Mouse (Mus musculus): ENCODE results near the gene Cmtm8. TPM values are rescaled to one million over a fixed set of nuclear protein-coding genes. Genes with fewer than 3 reads are reported as not detected.

Cmtm8 gene
- polyA plus RNA-seq, 1 experiment: 4.2 TPM

DNA sequence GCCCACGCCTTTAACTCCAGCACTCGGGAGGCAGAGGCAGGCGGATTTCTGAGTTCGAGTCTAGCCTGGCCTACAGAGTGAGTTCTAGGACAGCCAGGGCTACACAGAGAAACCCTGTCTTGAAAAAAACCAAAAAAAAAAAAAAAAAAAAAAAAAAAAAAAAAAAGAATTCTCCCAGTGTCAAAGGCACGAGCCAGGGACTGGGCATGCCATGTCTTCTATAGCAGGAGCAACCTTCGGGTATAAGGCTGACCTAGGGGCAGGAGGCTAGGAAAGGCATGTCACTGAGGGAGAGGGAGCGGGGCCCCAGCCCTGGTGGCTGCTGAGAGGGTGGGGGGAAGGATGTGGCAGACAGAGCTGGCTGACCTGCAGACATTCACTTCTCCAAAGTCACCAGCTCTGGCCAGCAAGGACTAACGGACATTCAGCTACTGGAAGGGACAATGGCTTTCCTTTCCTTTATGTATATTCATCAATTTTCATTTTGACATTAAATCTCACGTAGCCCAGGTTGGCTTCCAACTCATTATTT is 50.1 kb downstream of the Cmtm8 start:
- DNase-seq: no peak
- TF ChIP-seq CTCF (IDR thresholded peaks at IDR 0.05; ENCODE audit: borderline replicate concordance, insufficient read depth, low read depth, low read length) (no peak), POLR2A (IDR thresholded peaks at IDR 0.05; ENCODE audit: borderline replicate concordance, insufficient read depth, low read length) (no peak)
- no peaks in the 10 kb centered on the region for H3K27me3 ChIP-seq (ENCODE audit: control insufficient read depth, insufficient read depth, low read length)
- H3K4me3 ChIP-seq (replicated peaks; ENCODE audit: insufficient read depth, low read depth, low read length): no peak overlapping the region
- H3K27ac ChIP-seq (ENCODE audit: insufficient read depth, low read length): no peak overlapping the region
- WGBS: 84% methylated on average over 9 of the region's 9 CpGs
- H3K4me1 ChIP-seq (ENCODE audit: control insufficient read depth, insufficient read depth, low read length): no peaks in the 10 kb centered on the region

DNA sequence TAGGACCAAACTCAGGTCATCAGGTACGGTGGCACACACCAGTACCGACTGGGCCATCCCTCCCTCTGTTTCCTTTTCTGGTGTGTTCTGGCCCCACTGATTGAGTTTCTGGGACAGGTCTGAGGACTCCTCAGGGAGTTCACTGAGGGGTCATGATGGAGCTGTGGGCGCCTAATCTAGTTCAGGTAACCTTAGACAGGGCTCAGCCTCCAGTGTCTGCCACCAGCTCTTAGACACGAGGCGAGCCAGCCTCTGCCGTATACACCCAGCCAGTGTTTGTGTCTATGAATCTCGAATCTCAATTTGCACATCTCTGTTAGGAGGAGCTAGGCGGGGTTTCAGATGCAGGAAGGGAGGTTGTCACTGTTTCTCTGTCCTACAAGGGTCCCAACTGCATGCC is 54.0 kb downstream of the Cmtm8 start:
- Histone ChIP-seq H3K27ac (ENCODE audit: insufficient read depth, low read length) (no peak overlapping the region), H3K27me3 (ENCODE audit: control insufficient read depth, insufficient read depth, low read length) (peaks cover 1% of the 10 kb centered on the region; the same call in 1 of the 2 replicates), H3K4me1 (ENCODE audit: control insufficient read depth, insufficient read depth, low read length) (no peaks in the 10 kb centered on the region), H3K4me3 (replicated peaks; ENCODE audit: insufficient read depth, low read depth, low read length) (no peak overlapping the region)
- TF ChIP-seq CTCF (IDR thresholded peaks at IDR 0.05; ENCODE audit: borderline replicate concordance, insufficient read depth, low read depth, low read length): no peak
- no peak for DNase-seq
- 87% methylated on average over 8 of the region's 8 CpGs for WGBS

DNA sequence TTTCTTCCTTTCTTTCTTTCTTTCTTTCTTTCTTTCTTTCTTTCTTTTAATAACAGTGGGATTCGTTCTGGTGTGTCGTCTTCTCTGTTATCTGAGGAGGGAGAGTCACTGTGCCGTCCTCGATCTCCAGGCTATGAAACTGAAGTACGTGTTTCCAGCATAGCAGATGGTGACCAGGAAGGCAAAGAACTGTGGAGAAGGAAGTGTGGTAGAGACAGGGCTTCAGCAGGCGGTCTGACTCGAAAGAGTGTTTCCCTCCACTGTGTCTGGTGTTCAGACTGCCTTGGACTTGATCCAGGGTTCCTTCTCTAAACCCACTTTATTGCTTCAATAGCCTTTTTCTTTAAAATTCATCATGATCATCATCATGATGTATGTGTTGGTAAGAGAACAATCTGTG is 54.4 kb downstream of the Cmtm8 start:
- TF ChIP-seq POLR2A (IDR thresholded peaks at IDR 0.05; ENCODE audit: borderline replicate concordance, insufficient read depth, low read length) (no peak), CTCF (IDR thresholded peaks at IDR 0.05; ENCODE audit: borderline replicate concordance, insufficient read depth, low read depth, low read length) (no peak)
- peaks cover 1% of the 10 kb centered on the region; the same call in 1 of the 2 replicates for H3K27me3 ChIP-seq (ENCODE audit: control insufficient read depth, insufficient read depth, low read length)
- no peak overlapping the region for H3K4me3 ChIP-seq (replicated peaks; ENCODE audit: insufficient read depth, low read depth, low read length)
- no peaks in the 10 kb centered on the region for H3K4me1 ChIP-seq (ENCODE audit: control insufficient read depth, insufficient read depth, low read length)
- H3K27ac ChIP-seq (ENCODE audit: insufficient read depth, low read length): no peak overlapping the region
- no peak for DNase-seq
- WGBS: 36% methylated on average over 7 of the region's 7 CpGs

DNA sequence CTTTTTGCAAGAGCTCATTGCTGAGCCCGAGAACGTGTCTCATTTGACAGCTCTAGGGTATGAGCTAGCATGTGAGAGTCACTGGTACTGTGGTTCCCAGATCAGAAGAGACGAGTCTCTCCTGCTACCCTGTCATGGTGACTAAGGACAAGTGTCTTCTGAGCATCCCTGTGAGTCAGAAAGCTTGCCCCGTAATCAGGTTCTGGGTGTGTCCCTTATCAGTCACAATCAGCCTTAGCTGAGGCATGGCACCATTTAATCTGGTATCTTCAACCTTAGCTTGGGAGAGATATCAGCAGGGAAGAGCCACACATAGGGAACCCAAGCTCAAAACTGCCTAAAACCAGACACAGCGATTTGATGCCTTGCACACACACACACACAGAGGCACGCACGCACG is 55.3 kb downstream of the Cmtm8 start:
- Histone ChIP-seq H3K27me3 (ENCODE audit: control insufficient read depth, insufficient read depth, low read length) (peaks cover 1% of the 10 kb centered on the region; the same call in 1 of the 2 replicates), H3K27ac (ENCODE audit: insufficient read depth, low read length) (no peak overlapping the region), H3K4me3 (replicated peaks; ENCODE audit: insufficient read depth, low read depth, low read length) (no peak overlapping the region), H3K4me1 (ENCODE audit: control insufficient read depth, insufficient read depth, low read length) (no peaks in the 10 kb centered on the region)
- WGBS: 93% methylated on average over 8 of the region's 8 CpGs
- TF ChIP-seq POLR2A (IDR thresholded peaks at IDR 0.05; ENCODE audit: borderline replicate concordance, insufficient read depth, low read length) (no peak), CTCF (IDR thresholded peaks at IDR 0.05; ENCODE audit: borderline replicate concordance, insufficient read depth, low read depth, low read length) (no peak)
- no peak for DNase-seq

DNA sequence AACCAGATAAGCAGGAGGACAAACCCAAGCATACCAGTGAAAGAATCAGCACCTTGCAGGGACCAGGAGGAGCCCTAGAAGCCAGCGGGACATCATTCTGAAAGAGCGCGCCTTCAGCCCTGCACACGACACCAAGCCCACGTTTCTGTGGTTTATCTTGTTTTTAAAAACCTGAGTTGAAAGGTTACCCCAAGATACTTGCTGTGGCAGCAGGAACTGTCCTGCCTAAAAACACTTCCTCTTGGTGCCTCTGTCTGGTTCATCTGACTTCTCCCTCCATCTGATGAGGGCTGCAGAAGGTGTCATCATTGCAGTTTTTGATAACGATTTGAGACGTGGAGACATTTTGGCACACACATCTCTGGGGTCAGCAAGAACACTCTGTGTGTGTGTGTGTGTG is 56.2 kb downstream of the Cmtm8 start:
- no peak for DNase-seq
- WGBS: 95% methylated on average over 7 of the region's 7 CpGs
- H3K27ac ChIP-seq (ENCODE audit: insufficient read depth, low read length): no peak overlapping the region

DNA sequence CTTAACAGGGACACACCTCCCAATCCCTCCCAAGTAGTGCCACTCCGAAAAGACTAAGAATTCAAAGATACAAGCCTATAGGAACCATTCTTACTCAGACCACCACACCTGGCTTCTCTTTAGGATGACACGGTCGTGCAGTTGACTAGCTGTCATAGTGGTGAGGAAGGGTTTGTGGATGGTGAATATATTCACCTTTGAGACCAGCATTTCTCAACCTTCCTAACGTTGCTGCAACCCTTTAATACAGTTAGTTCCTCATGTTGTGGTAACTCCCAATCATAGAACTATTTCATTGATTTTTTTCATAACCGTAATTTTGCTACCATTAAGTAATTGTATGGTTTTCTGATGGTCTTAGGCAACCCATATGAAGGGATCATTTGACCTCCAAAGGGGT is 56.8 kb downstream of the Cmtm8 start:
- DNase-seq: no peak
- 98% methylated on average over 5 of the region's 5 CpGs for WGBS
- TF ChIP-seq CTCF (IDR thresholded peaks at IDR 0.05; ENCODE audit: borderline replicate concordance, insufficient read depth, low read depth, low read length) (no peak), POLR2A (IDR thresholded peaks at IDR 0.05; ENCODE audit: borderline replicate concordance, insufficient read depth, low read length) (no peak)
- Histone ChIP-seq H3K4me3 (replicated peaks; ENCODE audit: insufficient read depth, low read depth, low read length) (no peak overlapping the region), H3K27ac (ENCODE audit: insufficient read depth, low read length) (no peak overlapping the region), H3K4me1 (ENCODE audit: control insufficient read depth, insufficient read depth, low read length) (no peaks in the 10 kb centered on the region), H3K27me3 (ENCODE audit: control insufficient read depth, insufficient read depth, low read length) (peaks cover 1% of the 10 kb centered on the region; the same call in 1 of the 2 replicates)

More for the DNA sequence above, 56.2 kb downstream of the Cmtm8 start:
- Histone ChIP-seq H3K27me3 (ENCODE audit: control insufficient read depth, insufficient read depth, low read length) (peaks cover 1% of the 10 kb centered on the region; the same call in 1 of the 2 replicates), H3K4me3 (replicated peaks; ENCODE audit: insufficient read depth, low read depth, low read length) (no peak overlapping the region), H3K4me1 (ENCODE audit: control insufficient read depth, insufficient read depth, low read length) (no peaks in the 10 kb centered on the region)
- no peak for TF ChIP-seq POLR2A (IDR thresholded peaks at IDR 0.05; ENCODE audit: borderline replicate concordance, insufficient read depth, low read length)
- no peak for TF ChIP-seq CTCF (IDR thresholded peaks at IDR 0.05; ENCODE audit: borderline replicate concordance, insufficient read depth, low read depth, low read length)

DNA sequence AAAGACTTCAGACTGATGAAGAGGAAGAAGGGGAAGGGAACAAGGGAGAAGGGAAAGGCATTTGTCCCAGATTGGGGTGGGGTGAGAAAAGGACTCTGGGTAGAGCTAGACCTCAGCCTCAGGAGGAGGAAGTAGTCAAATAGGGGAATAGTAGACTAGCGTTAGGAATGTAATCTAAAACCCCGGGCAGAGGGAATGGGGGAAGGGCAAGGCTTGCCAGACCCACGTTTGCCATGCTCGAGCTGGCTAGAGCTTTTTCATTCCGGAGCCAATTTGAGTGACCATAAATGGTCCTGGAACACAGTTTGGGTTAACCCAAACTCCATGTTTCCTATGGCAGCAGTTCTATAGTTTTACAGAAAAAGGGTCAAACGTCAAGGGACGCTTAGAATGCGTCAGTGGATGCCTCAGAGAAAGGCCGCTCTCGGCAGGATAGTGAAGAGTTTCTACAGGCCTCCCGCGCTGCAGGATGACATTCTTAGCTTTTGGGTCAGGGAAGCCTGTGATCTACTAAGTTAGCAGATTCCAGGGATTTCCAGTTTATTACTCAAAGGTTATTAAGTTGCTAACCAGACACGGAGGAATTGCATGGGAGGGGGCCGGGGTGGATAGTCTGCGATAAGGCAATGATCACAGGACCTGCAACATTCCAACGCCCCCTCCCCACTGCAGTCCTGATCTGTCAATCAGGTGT is 58.4 kb downstream of the Cmtm8 start:
- Histone ChIP-seq H3K4me3 (replicated peaks; ENCODE audit: insufficient read depth, low read depth, low read length) (no peak overlapping the region), H3K27ac (ENCODE audit: insufficient read depth, low read length) (no peak overlapping the region), H3K27me3 (ENCODE audit: control insufficient read depth, insufficient read depth, low read length) (peaks cover 1% of the 10 kb centered on the region; the same call in 1 of the 2 replicates), H3K4me1 (ENCODE audit: control insufficient read depth, insufficient read depth, low read length) (no peaks in the 10 kb centered on the region; the same call in 1 of the 2 replicates)
- 44% methylated on average over 16 of the region's 16 CpGs for WGBS
- no peak for DNase-seq
- no peak for TF ChIP-seq CTCF (IDR thresholded peaks at IDR 0.05; ENCODE audit: borderline replicate concordance, insufficient read depth, low read depth, low read length)
- no peak for TF ChIP-seq POLR2A (IDR thresholded peaks at IDR 0.05; ENCODE audit: borderline replicate concordance, insufficient read depth, low read length)

Measured in cerebellum, adult 2 months (tissue).